Mouse (Mus musculus) kidney, embryonic 14.5 days (tissue): ENCODE measurements around the gene Wdr44. TPM values are rescaled to one million over a fixed set of nuclear protein-coding genes. Genes with fewer than 3 reads are reported as not detected.
"Not testable (repeated sequence)": the region's sequence is repeated elsewhere in the genome, so short reads cannot be mapped to it uniquely, and the experiment has no call there.

Experiments used
- ATAC-seq: fragments of 200-750 bp; cut with Nextera tagmentation; 2 replicates; pipeline ENCODE4 v1.8.0; 2017; ENCODE audit warnings: moderate number of reproducible peaks, mild to moderate bottlenecking, moderate TSS enrichment, moderate library complexity; ENCODE audit not compliant: low FRiP score, low TSS enrichment
- H3K27ac ChIP-seq: fragments of 300-500 bp; sonication (generic); 2 replicates; pipeline ENCODE4 v1.5.1; 2014; ENCODE audit warnings: low read depth, mild to moderate bottlenecking, low read length, moderate library complexity, mixed read lengths
- H3K27me3 ChIP-seq: fragments of 300-500 bp; sonication (generic); 2 replicates; pipeline ENCODE4 v1.6.1; 2014; ENCODE audit warnings: mild to moderate bottlenecking, low read length; ENCODE audit not compliant: control insufficient read depth, insufficient read depth
- H3K36me3 ChIP-seq: fragments of 300-500 bp; sonication (generic); 2 replicates; pipeline ENCODE4 v1.6.1; 2014; ENCODE audit warnings: low read length, mixed read lengths; ENCODE audit not compliant: control insufficient read depth, insufficient read depth
- H3K4me1 ChIP-seq: fragments of 300-500 bp; sonication (generic); 2 replicates; pipeline ENCODE4 v1.6.1; 2014; ENCODE audit warnings: low read length, mixed read lengths; ENCODE audit not compliant: control insufficient read depth, insufficient read depth
- H3K4me2 ChIP-seq: fragments of 300-500 bp; sonication (generic); replicated peaks from 2 replicates; pipeline ENCODE4 v1.6.1; 2014; ENCODE audit warnings: low read depth, mild to moderate bottlenecking, low read length
- H3K4me3 ChIP-seq: fragments of 300-500 bp; sonication (generic); 2 replicates; pipeline ENCODE4 v1.5.1; 2014; ENCODE audit warnings: mild to moderate bottlenecking, low read length
- H3K9ac ChIP-seq: fragments of 300-500 bp; sonication (generic); 2 replicates; pipeline ENCODE4 v1.6.1; 2014; ENCODE audit warnings: low read depth, mild to moderate bottlenecking, low read length, moderate library complexity
- H3K9me3 ChIP-seq: fragments of 300-500 bp; sonication (generic); 2 replicates; pipeline ENCODE4 v1.6.1; 2016; ENCODE audit warnings: low read length; ENCODE audit not compliant: control insufficient read depth
- WGBS: fragments of 180-500 bp; shearing (Covaris S2); extraction: QIAGEN DNeasy Blood & Tissue Kit; methylation state at CpG from one replicate; pipeline ENCODE4 v1.1.7; 2014; 5-methylcytosine and 5-hydroxymethylcytosine counted together
- polyA plus RNA-seq: library from polyadenylated mRNA; unstranded; fragments of >200 nt; fragmentation: Nextera tagmentation; extraction: Ambion mirVana; gene quantifications from 2 replicates; pipeline ENCODE4 v1.2.1, GENCODE M21; 2014

Gene Wdr44
- polyA plus RNA-seq, 1 experiment from 2014 or later, result 5.8 TPM

GRCm38 (mm10) chrX:23813287-23813686 is 120.4 kb downstream of the Wdr44 start:
- WGBS, result 80% methylated on average over 1 of the region's 1 CpGs
- H3K36me3 ChIP-seq, H3K9me3 ChIP-seq, H3K4me3 ChIP-seq, H3K27me3 ChIP-seq, H3K4me2 ChIP-seq, ATAC-seq, H3K4me1 ChIP-seq, H3K9ac ChIP-seq, H3K27ac ChIP-seq: not testable (repeated sequence)

GRCm38 (mm10) chrX:23822885-23823284 is 130.0 kb downstream of the Wdr44 start:
- not testable (repeated sequence) for H3K4me2 ChIP-seq, H3K27ac ChIP-seq, H3K4me3 ChIP-seq, H3K27me3 ChIP-seq, H3K9ac ChIP-seq, H3K36me3 ChIP-seq, H3K9me3 ChIP-seq, ATAC-seq, H3K4me1 ChIP-seq
- WGBS, result 93% methylated on average over 6 of the region's 6 CpGs

GRCm38 (mm10) chrX:23823398-23824023 is 130.7 kb downstream of the Wdr44 start:
- Histone ChIP-seq H3K9ac (no peak overlapping the region), H3K4me2 (peak overlapping the region; percentile 12; the same call in 1 of the 2 replicates), H3K4me3 (no peak overlapping the region), H3K4me1 (no peaks in the 10 kb centered on the region), H3K36me3 (no peaks in the 10 kb centered on the region), H3K27ac (no peak overlapping the region), H3K27me3 (no peaks in the 10 kb centered on the region), H3K9me3 (no peaks in the 10 kb centered on the region)
- 0 out of 2 replicates have a peak, but pooled peaks have one; percentile 46 for ATAC-seq
- 59% methylated on average over 19 of the region's 19 CpGs for WGBS

- not testable (repeated sequence) for H3K9me3 ChIP-seq, H3K9ac ChIP-seq, H3K4me1 ChIP-seq, H3K4me2 ChIP-seq, H3K4me3 ChIP-seq, H3K27me3 ChIP-seq, H3K36me3 ChIP-seq, ATAC-seq, H3K27ac ChIP-seq
- 92% methylated on average over 11 of the region's 11 CpGs for WGBS
Measured at GRCm38 (mm10) chrX:23833784-23834183, 140.9 kb downstream of the Wdr44 start.

- H3K27ac ChIP-seq, result no peak overlapping the region
- no peak overlapping the region for H3K4me3 ChIP-seq
- H3K27me3 ChIP-seq, result no peaks in the 10 kb centered on the region
- no peaks in the 10 kb centered on the region for H3K4me1 ChIP-seq
- no peak overlapping the region for H3K4me2 ChIP-seq
- no peak overlapping the region for H3K9ac ChIP-seq
- ATAC-seq, result no peak
- WGBS, result 86% methylated on average over 1 of the region's 1 CpGs
- H3K9me3 ChIP-seq, result no peaks in the 10 kb centered on the region
- H3K36me3 ChIP-seq, result no peaks in the 10 kb centered on the region
Measured at GRCm38 (mm10) chrX:23840921-23841320, 148.1 kb downstream of the Wdr44 start.

Other genes with a start within 250 kb of the Wdr44 start
- not detected in 2 replicates for gene Gm4907, start 189.5 kb downstream of the Wdr44 start, polyA plus RNA-seq